Mouse (Mus musculus): Measurements from ENCODE around the gene 4930402H24Rik.

DNA sequence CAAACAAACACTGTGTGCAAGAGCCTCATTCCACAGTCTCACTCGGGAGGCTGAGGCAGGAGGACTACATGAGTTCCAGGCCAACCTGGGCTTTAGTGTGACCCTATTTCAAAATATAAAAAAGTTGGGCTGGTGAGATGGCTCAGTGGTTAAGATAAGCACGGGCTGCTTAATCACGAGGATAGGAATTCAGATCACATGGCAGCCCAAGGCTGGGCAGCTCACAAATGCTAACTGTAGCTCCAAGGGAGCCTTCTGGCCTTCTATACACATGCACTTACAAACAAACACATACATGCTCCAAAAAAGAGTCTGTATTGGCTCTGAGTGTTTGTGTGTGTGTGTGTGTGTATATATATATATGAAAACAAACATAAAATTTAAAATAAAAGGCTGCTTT lies 212.6 kb downstream of the 4930402H24Rik start:
- TF ChIP-seq POLR2A (IDR thresholded peaks at IDR 0.05; ENCODE audit: borderline replicate concordance, extremely low read depth, insufficient read depth, insufficient read length, poor library complexity, severe bottlenecking) (no peak), CTCF (IDR thresholded peaks at IDR 0.05; ENCODE audit: borderline replicate concordance, extremely low read depth, insufficient read depth, insufficient read length) (no peak)
